Mouse (Mus musculus) liver, postnatal 0 days (tissue): ENCODE measurements at regions not wholly inside any gene's neighbourhood (a gene's known extent, or its start where the extent isn't known, plus 50 kb on each side); places are given as distances from the start of the nearest gene placed in this dataset.
A peak's percentile ranks its signal among the peaks of the same experiment; 100 is the strongest.

Experiments used
- ATAC-seq: fragments of 200-750 bp; cut with Nextera tagmentation; 2 replicates; pipeline ENCODE4 v1.8.0; 2017; ENCODE audit warnings: mild to moderate bottlenecking, moderate library complexity
- DNase-seq: peaks from one replicate; pipeline ENCODE4 v3.0.0-alpha.2; 2016
- H3K27ac ChIP-seq: fragments of 300-500 bp; sonication (generic); 2 replicates; pipeline ENCODE4 v1.5.1; 2014; ENCODE audit warnings: antibody characterized with exemption, moderate library complexity, mild to moderate bottlenecking, low read depth
- H3K27me3 ChIP-seq: fragments of 300-500 bp; sonication (generic); 2 replicates; pipeline ENCODE4 v1.6.1; 2014; ENCODE audit warnings: low read length, control low read depth, mixed read lengths; ENCODE audit not compliant: insufficient read depth
- H3K36me3 ChIP-seq: fragments of 300-500 bp; sonication (generic); replicated peaks from 2 replicates; pipeline ENCODE4 v1.6.1; 2014; ENCODE audit warnings: mild to moderate bottlenecking, control low read depth, low read length, moderate library complexity, mixed read lengths; ENCODE audit not compliant: insufficient read depth
- H3K4me1 ChIP-seq: fragments of 300-500 bp; sonication (generic); 2 replicates; pipeline ENCODE4 v1.6.1; 2014; ENCODE audit warnings: antibody characterized with exemption, mild to moderate bottlenecking, control low read depth; ENCODE audit not compliant: insufficient read depth
- H3K4me2 ChIP-seq: fragments of 300-500 bp; sonication (generic); 2 replicates; pipeline ENCODE4 v1.6.1; 2014; ENCODE audit warnings: low read depth, mild to moderate bottlenecking, low read length, moderate library complexity, mixed read lengths
- H3K4me3 ChIP-seq: fragments of 300-500 bp; sonication (generic); 2 replicates; pipeline ENCODE4 v1.5.1; 2014; ENCODE audit warnings: low read depth, low read length
- H3K9ac ChIP-seq: fragments of 300-500 bp; sonication (generic); replicated peaks from 2 replicates; pipeline ENCODE4 v1.6.1; 2014; ENCODE audit warnings: mild to moderate bottlenecking, moderate library complexity
- H3K9me3 ChIP-seq: fragments of 300-500 bp; sonication (generic); 2 replicates; pipeline ENCODE4 v1.6.1; 2016; ENCODE audit warnings: mild to moderate bottlenecking, control low read depth, low read length, mixed read lengths
- CTCF ChIP-seq: sonication (generic); IDR thresholded peaks from 2 replicates; pipeline ENCODE4 v1.5.1; 2016; ENCODE audit warnings: antibody characterized with exemption, low read depth
- EP300 ChIP-seq: IDR thresholded peaks from 2 replicates; pipeline ENCODE4 v1.6.1; 2016; ENCODE audit warnings: antibody characterized with exemption, low read depth, mild to moderate bottlenecking
- WGBS: fragments of 180-500 bp; shearing (Covaris S2); extraction: QIAGEN DNeasy Blood & Tissue Kit; methylation state at CpG from one replicate; pipeline ENCODE4 v1.1.7; 2014; ENCODE audit not compliant: insufficient replicate concordance; 5-methylcytosine and 5-hydroxymethylcytosine counted together

GRCm38 (mm10) chr16:80502559-80502958 is 697.9 kb upstream of the Ncam2 start:
- ATAC-seq (no peak), DNase-seq (no peak)
- no peak for TF ChIP-seq CTCF
- no peak for TF ChIP-seq EP300
- Histone ChIP-seq H3K4me2 (no peak overlapping the region), H3K4me3 (no peak overlapping the region), H3K9ac (no peak overlapping the region), H3K27me3 (no peaks in the 10 kb centered on the region), H3K36me3 (no peaks in the 10 kb centered on the region), H3K4me1 (no peaks in the 10 kb centered on the region), H3K27ac (no peak overlapping the region), H3K9me3 (no peaks in the 10 kb centered on the region)

DNA sequence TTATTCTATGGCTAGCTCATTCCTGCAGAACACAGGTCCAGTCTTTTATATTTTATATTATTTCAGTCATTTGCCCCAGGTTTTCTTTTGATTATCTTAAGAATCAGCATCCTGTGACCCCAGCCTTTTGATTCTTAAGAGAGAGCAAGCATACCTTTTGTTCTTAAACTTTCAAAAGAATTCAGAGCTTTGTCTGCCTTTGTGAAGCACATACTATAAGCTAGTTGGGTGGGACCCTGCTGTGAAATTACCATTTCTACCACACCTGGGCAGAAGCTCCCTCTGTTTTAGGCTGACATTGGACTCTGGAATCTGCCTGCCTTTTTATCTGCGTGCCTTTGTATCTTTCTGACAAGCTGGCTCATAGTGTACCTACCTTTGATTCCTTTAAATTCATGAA is 697.2 kb upstream of the Ncam2 start:
- Histone ChIP-seq H3K27ac (no peak overlapping the region), H3K4me3 (no peak overlapping the region), H3K4me1 (no peaks in the 10 kb centered on the region), H3K4me2 (no peak overlapping the region), H3K9ac (no peak overlapping the region), H3K36me3 (no peaks in the 10 kb centered on the region), H3K9me3 (no peaks in the 10 kb centered on the region), H3K27me3 (no peaks in the 10 kb centered on the region)
- DNase-seq (no peak), ATAC-seq (no peak)
- WGBS = 58% methylated on average over 1 of the region's 1 CpGs
- TF ChIP-seq EP300 (no peak), CTCF (no peak)

DNA sequence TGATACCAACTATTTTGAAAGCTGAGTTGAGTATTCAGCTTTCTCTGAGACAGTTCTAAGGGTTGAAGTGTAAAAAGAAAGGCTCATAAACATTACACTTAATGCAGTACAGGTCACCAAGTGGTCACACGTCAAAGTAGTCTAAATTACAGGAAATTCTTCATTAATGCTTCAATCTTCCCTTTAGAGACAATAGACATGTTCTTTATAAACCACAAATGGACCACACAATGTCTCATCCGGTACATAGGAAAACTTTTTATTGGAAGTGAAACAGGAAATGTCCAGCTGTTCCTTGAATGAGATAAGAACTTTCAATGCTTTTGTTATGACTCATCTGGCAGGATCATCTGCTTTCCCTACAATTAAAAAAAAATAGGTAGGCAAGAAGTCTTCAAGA is 687.8 kb upstream of the Ncam2 start:
- TF ChIP-seq EP300 (peak; percentile 33; the same call in 1 of the 2 replicates), CTCF (no peak)
- 0 out of 2 replicates have a peak, but pooled peaks have one; percentile 23 for ATAC-seq
- DNase-seq = no peak
- Histone ChIP-seq H3K4me2 (no peak overlapping the region), H3K4me3 (no peak overlapping the region), H3K9me3 (no peaks in the 10 kb centered on the region), H3K4me1 (no peaks in the 10 kb centered on the region), H3K9ac (no peak overlapping the region), H3K36me3 (no peaks in the 10 kb centered on the region), H3K27me3 (no peaks in the 10 kb centered on the region), H3K27ac (no peak overlapping the region)
- WGBS = 49% methylated on average over 2 of the region's 2 CpGs

- H3K27ac ChIP-seq = no peak overlapping the region
- no peaks in the 10 kb centered on the region for H3K27me3 ChIP-seq
- 59% methylated on average over 1 of the region's 1 CpGs for WGBS
- H3K36me3 ChIP-seq = no peaks in the 10 kb centered on the region
- no peak for TF ChIP-seq EP300
- TF ChIP-seq CTCF = no peak
- H3K4me3 ChIP-seq = no peak overlapping the region
- DNase-seq (no peak), ATAC-seq (no peak)
- no peak overlapping the region for H3K9ac ChIP-seq
- H3K4me1 ChIP-seq = no peaks in the 10 kb centered on the region
- H3K4me2 ChIP-seq = no peak overlapping the region
- H3K9me3 ChIP-seq = no peaks in the 10 kb centered on the region
These were observed 662.5 kb upstream of the Ncam2 start for GRCm38 (mm10) chr16:80538039-80538438.

- Histone ChIP-seq H3K9ac (no peak overlapping the region), H3K27ac (no peak overlapping the region), H3K4me1 (no peaks in the 10 kb centered on the region), H3K9me3 (no peaks in the 10 kb centered on the region), H3K36me3 (no peaks in the 10 kb centered on the region), H3K4me3 (no peak overlapping the region), H3K27me3 (no peaks in the 10 kb centered on the region), H3K4me2 (no peak overlapping the region)
- no peak for ATAC-seq
- TF ChIP-seq EP300 (no peak), CTCF (no peak)
- no peak for DNase-seq
These were observed 653.9 kb upstream of the Ncam2 start for GRCm38 (mm10) chr16:80546598-80546997.

- ATAC-seq = no peak
- TF ChIP-seq CTCF = no peak
- no peak for TF ChIP-seq EP300
These were observed 633.4 kb upstream of the Ncam2 start for GRCm38 (mm10) chr16:80567120-80567519.

DNA sequence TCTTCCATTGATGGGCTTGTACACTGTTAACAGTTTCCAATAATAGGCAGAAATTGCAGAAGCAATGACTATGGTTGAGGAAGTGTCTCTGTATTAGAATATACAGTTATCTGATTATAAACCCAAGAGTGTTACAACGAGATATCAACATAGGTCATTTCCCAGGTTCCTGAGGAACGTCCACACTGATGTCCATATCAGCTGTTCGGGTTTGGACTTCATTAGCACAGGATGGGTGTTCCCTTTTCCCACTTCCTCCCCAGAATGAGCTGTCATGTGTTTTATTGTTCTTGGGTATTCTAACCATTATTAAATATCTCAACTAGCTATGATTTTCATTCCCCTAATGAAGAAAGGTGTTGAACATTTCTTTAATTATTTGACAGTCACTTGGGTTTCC is 613.2 kb upstream of the Ncam2 start:
- no peak for DNase-seq
- TF ChIP-seq EP300 (no peak), CTCF (no peak)
- H3K4me3 ChIP-seq = no peak overlapping the region

More at GRCm38 (mm10) chr16:80567120-80567519, 633.4 kb upstream of the Ncam2 start:
- H3K4me1 ChIP-seq = no peaks in the 10 kb centered on the region
- no peaks in the 10 kb centered on the region for H3K27me3 ChIP-seq
- DNase-seq = no peak
- WGBS = 67% methylated on average over 3 of the region's 3 CpGs
- no peak overlapping the region for H3K4me2 ChIP-seq
- no peaks in the 10 kb centered on the region for H3K9me3 ChIP-seq
- H3K9ac ChIP-seq = no peak overlapping the region
- H3K36me3 ChIP-seq = no peaks in the 10 kb centered on the region
- H3K27ac ChIP-seq = no peak overlapping the region
- no peak overlapping the region for H3K4me3 ChIP-seq

More for the DNA sequence above, 613.2 kb upstream of the Ncam2 start:
- no peak overlapping the region for H3K27ac ChIP-seq
- ATAC-seq = no peak
- no peak overlapping the region for H3K9ac ChIP-seq
- 48% methylated on average over 3 of the region's 3 CpGs for WGBS
- H3K9me3 ChIP-seq = no peaks in the 10 kb centered on the region
- no peaks in the 10 kb centered on the region for H3K36me3 ChIP-seq
- no peak overlapping the region for H3K4me2 ChIP-seq
- H3K27me3 ChIP-seq = no peaks in the 10 kb centered on the region
- no peaks in the 10 kb centered on the region for H3K4me1 ChIP-seq
